Mouse (Mus musculus): Measurements from ENCODE around the gene 1190002N15Rik. TPM values are rescaled to one million over a fixed set of nuclear protein-coding genes. Genes with fewer than 3 reads are reported as not detected.

The 1190002N15Rik gene
- total RNA-seq, 2 experiments from 2014 or later, result 24.4 to 25.9 TPM

- DNase-seq (ENCODE audit: low spot score in 2 of 2), result no peak
These were observed 4.2 kb downstream of the 1190002N15Rik start for GRCm38 (mm10) chr9:94533641-94534040.

- no peak for DNase-seq (ENCODE audit: low spot score in 2 of 2)
These were observed 7.9 kb downstream of the 1190002N15Rik start for GRCm38 (mm10) chr9:94529987-94530386.

- no peak for DNase-seq (ENCODE audit: low spot score in 2 of 2)
These were observed 8.6 kb downstream of the 1190002N15Rik start for GRCm38 (mm10) chr9:94529146-94529746.

GRCm38 (mm10) chr9:94526473-94526872, 11.4 kb downstream of the 1190002N15Rik start:
- DNase-seq (ENCODE audit: low spot score in 2 of 2), result no peak

- DNase-seq (ENCODE audit: low spot score in 2 of 2), result no peak
These were observed 25.6 kb downstream of the 1190002N15Rik start for GRCm38 (mm10) chr9:94512246-94512645.

- DNase-seq (ENCODE audit: low spot score in 2 of 2), result no peak
These were observed 26.7 kb downstream of the 1190002N15Rik start for GRCm38 (mm10) chr9:94511139-94511538.

GRCm38 (mm10) chr9:94506980-94507379, 30.9 kb downstream of the 1190002N15Rik start:
- no peak for DNase-seq (ENCODE audit: low spot score in 2 of 2)

- DNase-seq (ENCODE audit: low spot score in 2 of 2), result no peak
These were observed 46.4 kb downstream of the 1190002N15Rik start for GRCm38 (mm10) chr9:94491467-94491866.

GRCm38 (mm10) chr9:94487976-94488375, 49.9 kb downstream of the 1190002N15Rik start:
- DNase-seq (ENCODE audit: low spot score in 2 of 2), result no peak

GRCm38 (mm10) chr9:94483291-94483879, 54.5 kb downstream of the 1190002N15Rik start:
- DNase-seq (ENCODE audit: low spot score in 2 of 2), result no peak

GRCm38 (mm10) chr9:94482215-94482975, 55.5 kb downstream of the 1190002N15Rik start:
- no peak for DNase-seq (ENCODE audit: low spot score in 2 of 2)

GRCm38 (mm10) chr9:94481057-94481456, 56.8 kb downstream of the 1190002N15Rik start:
- DNase-seq (ENCODE audit: low spot score in 2 of 2), result no peak

- DNase-seq (ENCODE audit: low spot score in 2 of 2), result no peak
These were observed 58.5 kb downstream of the 1190002N15Rik start for GRCm38 (mm10) chr9:94479382-94479781.

GRCm38 (mm10) chr9:94478954-94479353, 58.9 kb downstream of the 1190002N15Rik start:
- DNase-seq (ENCODE audit: low spot score in 2 of 2), result no peak

GRCm38 (mm10) chr9:94475973-94476372, 61.9 kb downstream of the 1190002N15Rik start:
- no peak for DNase-seq (ENCODE audit: low spot score in 2 of 2)

- DNase-seq (ENCODE audit: low spot score in 2 of 2), result no peak
These were observed 64.0 kb downstream of the 1190002N15Rik start for GRCm38 (mm10) chr9:94473898-94474297.

- no peak for DNase-seq (ENCODE audit: low spot score in 2 of 2)
These were observed 64.8 kb downstream of the 1190002N15Rik start for GRCm38 (mm10) chr9:94472963-94473582.

GRCm38 (mm10) chr9:94471485-94471884, 66.4 kb downstream of the 1190002N15Rik start:
- DNase-seq (ENCODE audit: low spot score in 2 of 2), result no peak

All from adrenal gland, postnatal 4 days (tissue).